Mouse (Mus musculus) MEL (cell line): ENCODE measurements around the gene Il23a. TPM values are rescaled to one million over a fixed set of nuclear protein-coding genes. Genes with fewer than 3 reads are reported as not detected.

Experiments used
- DNase-seq: peaks from one replicate; pipeline ENCODE4 v3.0.0; 2011; ENCODE audit warnings: low read depth, low spot score
- H3K27ac ChIP-seq: 2 replicates; pipeline ENCODE4 v1.5.1; 2012; ENCODE audit warnings: low read depth, mild to moderate bottlenecking, control low read depth, low read length, moderate library complexity; ENCODE audit not compliant: control insufficient read depth
- H3K27me3 ChIP-seq, 2 experiments: fragments of 150-350 bp in 1 of 2; sonication (generic) in 1 of 2; 2 replicates each; pipeline ENCODE4 v1.6.1; 2012; ENCODE audit warnings: low read length in 2 of 2, mild to moderate bottlenecking in 2 of 2, improper control_type of control experiment in 1 of 2, moderate library complexity in 1 of 2; ENCODE audit not compliant: insufficient read depth in 2 of 2, control insufficient read depth in 1 of 2
- H3K36me3 ChIP-seq, 2 experiments: 2 replicates each; pipeline ENCODE4 v1.6.1; 2012 to 2014; ENCODE audit warnings: low read length in 2 of 2, improper control_type of control experiment in 1 of 2, inconsistent platforms in 1 of 2, mild to moderate bottlenecking in 1 of 2; ENCODE audit not compliant: insufficient read depth in 2 of 2, control insufficient read depth in 1 of 2
- H3K4me1 ChIP-seq, 2 experiments: fragments of 150-350 bp in 1 of 2; sonication (generic) in 1 of 2; 2 replicates each; pipeline ENCODE4 v1.6.1; 2012; ENCODE audit warnings: low read length in 2 of 2, improper control_type of control experiment in 1 of 2, mild to moderate bottlenecking in 1 of 2; ENCODE audit not compliant: insufficient read depth in 2 of 2, control insufficient read depth in 1 of 2
- H3K4me3 ChIP-seq, 2 experiments: fragments of 150-350 bp in 1 of 2; sonication (generic) in 1 of 2; 2 replicates each; pipeline ENCODE4 v1.5.1; 2012; ENCODE audit warnings: low read depth in 2 of 2, low read length in 2 of 2, mild to moderate bottlenecking in 2 of 2, moderate library complexity in 2 of 2, control low read depth in 1 of 2, improper control_type of control experiment in 1 of 2; ENCODE audit not compliant: control insufficient read depth in 1 of 2, insufficient read depth in 1 of 2
- H3K79me2 ChIP-seq: 2 replicates; pipeline ENCODE4 v1.6.1; 2012; ENCODE audit warnings: mild to moderate bottlenecking, low read length, moderate library complexity; ENCODE audit not compliant: control insufficient read depth, poor library complexity, insufficient read depth
- H3K9ac ChIP-seq: 2 replicates; pipeline ENCODE4 v1.6.1; 2012; ENCODE audit warnings: low read depth, mild to moderate bottlenecking, control low read depth, low read length, moderate library complexity; ENCODE audit not compliant: control insufficient read depth, poor library complexity, severe bottlenecking
- H3K9me3 ChIP-seq: fragments of 150-350 bp; sonication (generic); replicated peaks from 2 replicates; pipeline ENCODE4 v1.6.1; 2012; ENCODE audit warnings: mild to moderate bottlenecking, low read length, improper control_type of control experiment, moderate library complexity; ENCODE audit not compliant: insufficient read depth
- CHD1 ChIP-seq: IDR thresholded peaks from 2 replicates; pipeline ENCODE4 v1.6.1; 2012; ENCODE audit warnings: low read depth, mild to moderate bottlenecking, inconsistent platforms, low read length, improper control_type of control experiment
- E2F4 ChIP-seq: IDR thresholded peaks from 2 replicates; pipeline ENCODE4 v1.6.1; 2011; ENCODE audit warnings: low read depth, low read length, improper control_type of control experiment, borderline replicate concordance
- ELF1 ChIP-seq: IDR thresholded peaks from 2 replicates; pipeline ENCODE4 v1.6.1; 2014; ENCODE audit warnings: low read depth, mild to moderate bottlenecking, inconsistent platforms, low read length, improper control_type of control experiment, moderate library complexity
- GABPA ChIP-seq: IDR thresholded peaks from 2 replicates; pipeline ENCODE4 v1.6.1; 2012; ENCODE audit warnings: low read depth, mild to moderate bottlenecking, inconsistent platforms, low read length, improper control_type of control experiment, moderate library complexity
- JUND ChIP-seq: IDR thresholded peaks from 2 replicates; pipeline ENCODE4 v1.6.1; 2011; ENCODE audit warnings: low read depth, mild to moderate bottlenecking, improper control_type of control experiment, low read length
- MAFK ChIP-seq: IDR thresholded peaks from 2 replicates; pipeline ENCODE4 v1.6.1; 2011; ENCODE audit warnings: low read depth, mild to moderate bottlenecking, low read length, improper control_type of control experiment, borderline replicate concordance
- MAX ChIP-seq: IDR thresholded peaks from 2 replicates; pipeline ENCODE4 v1.6.1; 2011; ENCODE audit warnings: low read length, improper control_type of control experiment
- MAZ ChIP-seq: IDR thresholded peaks from 2 replicates; pipeline ENCODE4 v1.6.1; 2012; ENCODE audit warnings: low read depth, mild to moderate bottlenecking, inconsistent platforms, low read length, improper control_type of control experiment
- MEF2A ChIP-seq: IDR thresholded peaks from 2 replicates; pipeline ENCODE4 v1.6.1; 2014; ENCODE audit warnings: low read depth, mild to moderate bottlenecking, inconsistent platforms, low read length, improper control_type of control experiment; ENCODE audit not compliant: poor library complexity, insufficient replicate concordance, severe bottlenecking; ENCODE audit errors: extremely low read depth
- MYB ChIP-seq: IDR thresholded peaks from 2 replicates; pipeline ENCODE4 v1.6.1; 2011; ENCODE audit warnings: mild to moderate bottlenecking, low read depth, low read length, improper control_type of control experiment
- POLR2AphosphoS2 ChIP-seq: IDR thresholded peaks from 2 replicates; pipeline ENCODE4 v1.6.1; 2011; ENCODE audit warnings: low read length, improper control_type of control experiment
- SMC3 ChIP-seq: IDR thresholded peaks from 2 replicates; pipeline ENCODE4 v1.6.1; 2011; ENCODE audit warnings: low read depth, low read length, improper control_type of control experiment
- TBP ChIP-seq: IDR thresholded peaks from 2 replicates; pipeline ENCODE4 v1.8.0; 2011; ENCODE audit warnings: low read depth, low read length, improper control_type of control experiment
- TCF12 ChIP-seq: IDR thresholded peaks from 2 replicates; pipeline ENCODE4 v1.6.1; 2014; ENCODE audit warnings: low read depth, mild to moderate bottlenecking, inconsistent platforms, low read length, improper control_type of control experiment, moderate library complexity
- USF1 ChIP-seq: IDR thresholded peaks from 2 replicates; pipeline ENCODE4 v1.6.1; 2014; ENCODE audit warnings: low read depth, mild to moderate bottlenecking, inconsistent platforms, low read length, improper control_type of control experiment, moderate library complexity
- ZC3H11A ChIP-seq: IDR thresholded peaks from 2 replicates; pipeline ENCODE4 v1.6.1; 2012; ENCODE audit warnings: low read depth, mild to moderate bottlenecking, inconsistent platforms, low read length, improper control_type of control experiment
- ZMIZ1 ChIP-seq: IDR thresholded peaks from 2 replicates; pipeline ENCODE4 v1.6.1; 2012; ENCODE audit warnings: low read depth, mild to moderate bottlenecking, inconsistent platforms, low read length, improper control_type of control experiment, moderate library complexity
- polyA plus RNA-seq, 2 experiments: library from polyadenylated mRNA; stranded (reverse) in 1 of 2; unstranded in 1 of 2; fragments of >175 nt in 1 of 2; fragments of >200 nt in 1 of 2; gene quantifications; 2 replicates each; pipeline versions ENCODE4 v1.2.1 to v1.2.4; 2012; ENCODE audit warnings: low replicate concordance in 2 of 2, low read depth in 1 of 2; ENCODE audit not compliant: insufficient read length in 2 of 2, insufficient read depth in 1 of 2, missing spikeins in 1 of 2
- total RNA-seq: library from RNA; depleted of rRNA; stranded (reverse); fragments of 300-350 nt; gene quantifications from 2 replicates; pipeline ENCODE4 v1.2.3, GENCODE M21; 2012

Il23a gene
- total and polyA plus RNA-seq, 3 experiments, result 0.12 to 0.29 TPM; not detected in 1

GRCm38 (mm10) chr10:128255925-128256324 lies 42.6 kb downstream of the Il23a start:
- DNase-seq, result no peak
- TF ChIP-seq GABPA, result no peak
- TF ChIP-seq MYB, result no peak
- no peak for TF ChIP-seq SMC3

GRCm38 (mm10) chr10:128253677-128254255 lies 44.8 kb downstream of the Il23a start, which contains the start of gene Apon:
Gene Apon (plus strand): TSS chr10:128254096.
- H3K9ac ChIP-seq, result no peak within 1 kb of the TSS
- H3K27me3 ChIP-seq, result no peaks in the 10 kb centered on the region
- H3K9me3 ChIP-seq, result no peaks in the 10 kb centered on the region
- H3K4me1 ChIP-seq, result peaks cover 0 to 2% of the 10 kb centered on the region in 2 experiments; a peak in 1 of 4 replicates
- H3K27ac ChIP-seq, result no peak within 1 kb of the TSS
- TF ChIP-seq E2F4 (no peak), CHD1 (no peak), MAX (no peak), TBP (no peak), JUND (no peak), POLR2AphosphoS2 (no peak), USF1 (no peak), ELF1 (no peak), MAFK (no peak), SMC3 (no peak), ZMIZ1 (no peak), MEF2A (no peak), ZC3H11A (no peak), TCF12 (no peak), MYB (no peak), MAZ (no peak)
- TF ChIP-seq, all 39 proteins: peak for 0
- Histone ChIP-seq H3K79me2 (no peaks in the 10 kb centered on the region), H3K36me3 (peaks cover 0 to 5% of the 10 kb centered on the region in 2 experiments; a peak in 3 of 4 replicates), H3K4me3 (no peak within 1 kb of the TSS)
- no peak for DNase-seq

More at GRCm38 (mm10) chr10:128255925-128256324, 42.6 kb downstream of the Il23a start:
- H3K9me3 ChIP-seq, result no peaks in the 10 kb centered on the region
- H3K4me1 ChIP-seq, result peaks cover 0 to 8% of the 10 kb centered on the region in 2 experiments; a peak in 3 of 4 replicates
- H3K27me3 ChIP-seq, result no peaks in the 10 kb centered on the region
- no peak overlapping the region for H3K9ac ChIP-seq
- H3K27ac ChIP-seq, result no peak overlapping the region
- no peak overlapping the region for H3K4me3 ChIP-seq
- peaks cover 0 to 2% of the 10 kb centered on the region in 2 experiments for H3K36me3 ChIP-seq
- no peaks in the 10 kb centered on the region for H3K79me2 ChIP-seq
